Mouse (Mus musculus) stomach, postnatal 0 days (tissue): ENCODE data around the gene Atxn7l1.

Experiments used
- CTCF ChIP-seq: IDR thresholded peaks from 2 replicates; pipeline ENCODE4 v1.5.1; 2016; ENCODE audit warnings: antibody characterized with exemption, low read depth, mild to moderate bottlenecking, moderate library complexity
- EP300 ChIP-seq: optimal IDR thresholded peaks from 2 replicates; pipeline ENCODE3; 2016; ENCODE audit warnings: antibody characterized with exemption

DNA sequence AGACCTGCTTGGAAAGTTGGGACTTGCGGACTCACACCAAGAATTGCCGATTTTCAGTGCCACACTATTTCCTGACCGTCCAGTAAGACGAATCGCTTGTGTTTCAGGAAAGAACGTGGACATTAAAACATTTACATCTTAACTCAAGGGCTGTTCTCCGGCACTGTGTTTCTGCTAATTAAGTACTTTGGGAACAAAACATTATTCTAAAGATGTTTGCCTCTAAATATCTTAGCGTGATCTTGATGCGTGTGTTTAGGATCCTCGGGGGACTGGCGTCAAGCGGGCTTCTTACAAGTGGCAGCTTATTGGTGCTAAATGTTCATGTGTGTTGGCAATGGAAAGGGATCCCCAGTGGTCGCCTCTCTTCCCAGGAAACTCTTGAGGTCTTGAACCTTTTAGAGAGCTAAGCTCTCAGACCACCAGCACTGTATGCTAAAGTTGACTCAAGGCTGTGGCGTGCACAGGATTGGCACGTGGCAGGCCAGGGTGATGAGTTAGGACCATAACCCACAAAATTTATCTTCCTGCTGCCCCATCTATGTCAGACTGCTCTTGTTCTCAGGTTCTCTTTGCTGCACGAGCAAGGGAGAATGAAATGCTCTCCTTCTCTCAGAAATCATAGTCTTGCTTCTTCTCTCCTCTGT lies 2.2 kb downstream of the Atxn7l1 start:
- TF ChIP-seq EP300 (no peak), CTCF (no peak)
